Mouse (Mus musculus) heart, embryonic 16.5 days (tissue): ENCODE results near the gene Uckl1. TPM values are rescaled to one million over a fixed set of nuclear protein-coding genes. Genes with fewer than 3 reads are reported as not detected.

ENCODE experiments used
- ATAC-seq: fragments of 200-750 bp; cut with Nextera tagmentation; replicated peaks from 2 replicates; pipeline ENCODE4 v1.8.0; 2017; ENCODE audit warnings: moderate number of reproducible peaks; ENCODE audit not compliant: insufficient read depth, low FRiP score; ENCODE audit errors: extremely low read depth
- H3K27ac ChIP-seq: fragments of 300-500 bp; sonication (generic); 2 replicates; pipeline ENCODE4 v1.5.1; 2014; ENCODE audit warnings: mild to moderate bottlenecking, low read length, control low read depth, moderate library complexity
- H3K27me3 ChIP-seq: fragments of 300-500 bp; sonication (generic); 2 replicates; pipeline ENCODE4 v1.6.1; 2014; ENCODE audit warnings: low read length, mixed read lengths; ENCODE audit not compliant: control insufficient read depth, insufficient read depth
- H3K36me3 ChIP-seq: fragments of 300-500 bp; sonication (generic); 2 replicates; pipeline ENCODE4 v1.6.1; 2014; ENCODE audit not compliant: control insufficient read depth, insufficient read depth
- H3K4me1 ChIP-seq: fragments of 300-500 bp; sonication (generic); 2 replicates; pipeline ENCODE4 v1.6.1; 2014; ENCODE audit warnings: low read length, mixed read lengths; ENCODE audit not compliant: control insufficient read depth, insufficient read depth
- H3K4me2 ChIP-seq: fragments of 300-500 bp; sonication (generic); 2 replicates; pipeline ENCODE4 v1.6.1; 2014; ENCODE audit warnings: low read depth, mild to moderate bottlenecking, control low read depth, low read length
- H3K4me3 ChIP-seq: fragments of 300-500 bp; sonication (generic); 2 replicates; pipeline ENCODE4 v1.5.1; 2014; ENCODE audit warnings: mild to moderate bottlenecking, control low read depth, low read length
- H3K9ac ChIP-seq: fragments of 300-500 bp; sonication (generic); 2 replicates; pipeline ENCODE4 v1.6.1; 2014; ENCODE audit warnings: low read length, control low read depth
- H3K9me3 ChIP-seq: fragments of 300-500 bp; sonication (generic); replicated peaks from 2 replicates; pipeline ENCODE4 v1.6.1; 2016; ENCODE audit warnings: low read length; ENCODE audit not compliant: control insufficient read depth
- WGBS: fragments of 180-500 bp; shearing (Covaris S2); extraction: QIAGEN DNeasy Blood & Tissue Kit; methylation state at CpG from one replicate; pipeline ENCODE4 v1.1.7; 2014; 5-methylcytosine and 5-hydroxymethylcytosine counted together
- microRNA-seq: library from miRNA; unstranded; fragments of <30 nt; microRNA quantifications from one replicate; pipeline ENCODE4, GENCODE M21; 2017
- polyA plus RNA-seq: library from polyadenylated mRNA; unstranded; fragments of >200 nt; fragmentation: Nextera tagmentation; extraction: Ambion mirVana; gene quantifications from 2 replicates; pipeline ENCODE4 v1.2.1, GENCODE M21; 2015

The Uckl1 gene
- polyA plus RNA-seq, 1 experiment from 2014 or later: 85.8 TPM

GRCm38 (mm10) chr2:181520936-181521227, 63.8 kb downstream of the Uckl1 start:
- peak overlapping the region; percentile 97 for H3K4me3 ChIP-seq
- peaks cover 16% of the 10 kb centered on the region for H3K36me3 ChIP-seq
- H3K9me3 ChIP-seq: no peaks in the 10 kb centered on the region
- H3K4me1 ChIP-seq: peaks cover 27% of the 10 kb centered on the region
- 0% methylated on average over 17 of the region's 17 CpGs for WGBS
- H3K27ac ChIP-seq: peak overlapping the region; percentile 99
- no peak for ATAC-seq
- peak overlapping the region; percentile 73 for H3K4me2 ChIP-seq
- peak overlapping the region; percentile 98 for H3K9ac ChIP-seq
- no peaks in the 10 kb centered on the region for H3K27me3 ChIP-seq

GRCm38 (mm10) chr2:181520118-181520935, 64.4 kb downstream of the Uckl1 start, which contains the start of gene Dnajc5:
Dnajc5 (plus strand) TSS chr2:181520485.
- no peaks in the 10 kb centered on the region for H3K27me3 ChIP-seq
- peak within 1 kb of the TSS; percentile 97 for H3K4me3 ChIP-seq
- peak within 1 kb of the TSS; percentile 98 for H3K9ac ChIP-seq
- H3K27ac ChIP-seq: peak within 1 kb of the TSS; percentile 99
- peak within 1 kb of the TSS; percentile 81 for H3K4me2 ChIP-seq
- peaks cover 27% of the 10 kb centered on the region for H3K4me1 ChIP-seq
- H3K36me3 ChIP-seq: peaks cover 19% of the 10 kb centered on the region
- H3K9me3 ChIP-seq: no peaks in the 10 kb centered on the region
- WGBS: under 1% methylated on average over 74 of the region's 74 CpGs
- ATAC-seq: peak; percentile 98

- no peak for ATAC-seq
- Histone ChIP-seq H3K4me1 (peaks cover 27% of the 10 kb centered on the region), H3K27me3 (no peaks in the 10 kb centered on the region), H3K9me3 (no peaks in the 10 kb centered on the region), H3K4me3 (peak overlapping the region; percentile 97), H3K27ac (peak overlapping the region; percentile 99), H3K9ac (peak overlapping the region; percentile 98), H3K36me3 (peaks cover 22% of the 10 kb centered on the region), H3K4me2 (peak overlapping the region; percentile 81)
- WGBS: 72% methylated on average over 3 of the region's 3 CpGs
Measured at GRCm38 (mm10) chr2:181519201-181519600, 65.5 kb downstream of the Uckl1 start.

Small RNA genes lying within 50 kb of the gene (microRNA-seq; reads per million reads assigned to microRNA genes)
- gene Mir7006: not detected

Other genes starting within 250 kb of the Uckl1 start
- 28.0 and 30.7 TPM in 2 replicates for gene Zgpat, start 220.0 kb downstream of the Uckl1 start, polyA plus RNA-seq
- gene Arfrp1, start 219.5 kb downstream of the Uckl1 start, polyA plus RNA-seq: 63.0 and 65.7 TPM in 2 replicates
- 15.6 and 18.1 TPM in 2 replicates for gene Lime1, start 204.8 kb downstream of the Uckl1 start, polyA plus RNA-seq
- 9.8 and 10.3 TPM in 2 replicates for gene Zbtb46, start 125.5 kb downstream of the Uckl1 start, polyA plus RNA-seq
- gene Abhd16b, start 91.7 kb downstream of the Uckl1 start, polyA plus RNA-seq: 0.17 and 0.19 TPM in 2 replicates
- 123 and 125 TPM in 2 replicates for gene Tpd52l2, start 87.8 kb downstream of the Uckl1 start, polyA plus RNA-seq
- 77.9 and 82.1 TPM in 2 replicates for gene Dnajc5, start 64.4 kb downstream of the Uckl1 start, polyA plus RNA-seq
- gene Prpf6, start 7.0 kb upstream of the Uckl1 start, polyA plus RNA-seq: 47.4 and 47.6 TPM in 2 replicates
- 22.8 and 26.0 TPM in 2 replicates for gene Zfp512b, start 7.9 kb upstream of the Uckl1 start, polyA plus RNA-seq
- gene Samd10, start 14.3 kb upstream of the Uckl1 start, polyA plus RNA-seq: 11.2 and 12.4 TPM in 2 replicates
- gene Gm29797, start 72.1 kb upstream of the Uckl1 start, polyA plus RNA-seq: not detected in 2 replicates
- gene Sox18, start 86.7 kb upstream of the Uckl1 start, polyA plus RNA-seq: 53.6 and 55.9 TPM in 2 replicates
- gene Tcea2, start 95.4 kb upstream of the Uckl1 start, polyA plus RNA-seq: 17.6 and 19.6 TPM in 2 replicates
- gene Rgs19, start 109.1 kb upstream of the Uckl1 start, polyA plus RNA-seq: 34.5 and 40.2 TPM in 2 replicates
- not detected in 2 replicates for gene Lkaaear1, start 113.5 kb upstream of the Uckl1 start, polyA plus RNA-seq
- gene Oprl1, start 130.1 kb upstream of the Uckl1 start, polyA plus RNA-seq: 1.2 and 1.3 TPM in 2 replicates
- gene Myt1, start 178.4 kb upstream of the Uckl1 start, polyA plus RNA-seq: 0.06 and 0.08 TPM in 2 replicates